Mouse (Mus musculus): Measurements from ENCODE around the gene Oprd1. TPM values are rescaled to one million over a fixed set of nuclear protein-coding genes. Genes with fewer than 3 reads are reported as not detected.

Oprd1 gene
- not detected for total RNA-seq (2021)
- long read RNA-seq, experiment 1 = 0 reads
- long read RNA-seq, experiment 2 = 0 reads

DNA sequence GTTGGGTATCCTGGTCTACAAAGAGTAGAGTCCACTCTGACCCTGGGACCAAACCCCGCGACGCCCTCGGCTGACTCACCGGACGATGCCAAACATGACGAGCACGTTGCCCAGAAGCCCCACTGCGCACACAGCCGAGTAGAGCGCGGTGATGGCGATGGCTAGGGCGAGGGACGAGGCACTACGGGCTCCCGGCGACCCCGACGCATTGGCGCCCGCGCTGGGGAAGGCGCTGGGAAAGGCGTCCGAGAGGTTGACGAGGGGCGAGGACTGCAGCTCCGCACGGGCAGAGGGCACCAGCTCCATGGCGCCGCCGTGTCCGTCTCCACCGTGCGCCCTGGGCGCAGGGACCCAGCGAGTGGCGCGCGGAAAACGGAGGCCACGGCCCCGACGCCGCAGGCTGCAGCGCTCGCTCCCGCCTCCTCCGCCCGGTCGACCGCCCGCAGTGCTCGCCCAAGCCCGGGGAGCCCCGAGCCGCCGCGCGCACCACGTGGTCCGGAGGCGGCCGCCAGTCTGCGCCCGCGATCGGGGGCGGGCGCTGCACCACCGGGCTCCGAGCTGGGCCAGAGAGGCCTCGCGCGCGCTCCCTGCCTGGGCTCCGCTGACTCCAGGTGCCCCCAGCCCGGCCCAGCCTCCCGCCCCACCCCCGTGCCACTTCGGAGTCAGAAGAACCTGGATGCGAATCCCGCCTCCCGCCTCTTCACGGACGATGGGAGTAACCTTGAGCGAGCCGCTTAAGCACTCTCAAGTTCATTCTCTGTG is at the start of gene Oprd1:
Oprd1 (minus strand) TSS at position 407 of the 762 bp plus-strand sequence.
- DNase-seq = peak; percentile 28
- intact Hi-C loops (cut with DNase I) = no loop called here
- Histone ChIP-seq H3K4me3 (peak within 1 kb of the TSS; percentile 62), H3K27ac (no peak within 1 kb of the TSS)
- TF ChIP-seq CTCF (IDR thresholded peaks at IDR 0.05) = no peak

DNA sequence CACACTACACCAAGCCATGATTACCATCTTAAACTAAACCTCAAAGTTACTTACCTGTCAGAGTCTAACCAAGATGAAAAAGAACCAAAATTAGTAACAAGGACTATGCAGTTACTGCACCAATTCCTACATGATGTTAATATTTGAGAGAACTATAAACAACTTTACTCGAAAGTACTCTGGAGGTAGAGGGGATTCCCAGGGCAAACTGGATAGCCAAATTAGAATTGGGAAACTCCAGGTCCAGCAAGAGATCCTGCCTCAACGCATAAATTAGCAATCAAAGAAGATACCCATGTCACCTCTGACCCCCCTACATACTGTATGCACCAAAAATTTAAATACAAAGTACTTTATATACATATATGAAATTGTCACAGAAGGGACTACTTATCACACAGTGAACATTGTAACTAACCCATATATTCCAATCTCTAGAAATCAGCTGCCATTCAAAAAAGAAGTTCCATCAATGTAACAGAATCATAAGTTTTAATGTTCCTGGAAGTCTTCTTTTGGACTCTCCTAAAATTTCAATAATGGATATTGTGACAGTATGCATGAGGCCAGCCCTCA is 43.6 kb upstream of the Oprd1 start:
- intact Hi-C loops (cut with DNase I) = no loop called here

DNA sequence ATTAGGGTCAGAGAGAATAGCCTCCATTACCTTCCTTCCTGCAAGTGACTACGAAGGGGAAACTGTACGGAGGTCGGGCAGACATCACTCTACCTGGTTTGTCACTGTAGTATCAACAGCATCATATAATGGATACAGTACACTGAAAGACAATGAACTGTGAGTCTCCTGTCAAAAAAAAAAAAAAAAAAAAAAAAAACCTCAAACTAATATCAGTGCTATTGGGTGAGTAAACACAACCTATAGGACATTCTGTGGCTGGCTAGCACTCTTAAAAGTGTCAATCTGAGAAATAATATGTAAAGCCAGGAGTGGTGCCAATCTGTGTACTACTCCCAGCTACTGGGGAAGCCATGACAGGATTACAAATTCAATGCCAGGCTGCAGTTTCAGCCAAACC is 38.9 kb upstream of the Oprd1 start:
- intact Hi-C loops (cut with DNase I) = no loop called here
- no peak for DNase-seq
- no peak for TF ChIP-seq CTCF (IDR thresholded peaks at IDR 0.05)

More for the DNA sequence above, 43.6 kb upstream of the Oprd1 start:
- TF ChIP-seq CTCF (IDR thresholded peaks at IDR 0.05) = no peak
- no peak overlapping the region for H3K27ac ChIP-seq
- no peak for DNase-seq
- H3K4me3 ChIP-seq = no peak overlapping the region

DNA sequence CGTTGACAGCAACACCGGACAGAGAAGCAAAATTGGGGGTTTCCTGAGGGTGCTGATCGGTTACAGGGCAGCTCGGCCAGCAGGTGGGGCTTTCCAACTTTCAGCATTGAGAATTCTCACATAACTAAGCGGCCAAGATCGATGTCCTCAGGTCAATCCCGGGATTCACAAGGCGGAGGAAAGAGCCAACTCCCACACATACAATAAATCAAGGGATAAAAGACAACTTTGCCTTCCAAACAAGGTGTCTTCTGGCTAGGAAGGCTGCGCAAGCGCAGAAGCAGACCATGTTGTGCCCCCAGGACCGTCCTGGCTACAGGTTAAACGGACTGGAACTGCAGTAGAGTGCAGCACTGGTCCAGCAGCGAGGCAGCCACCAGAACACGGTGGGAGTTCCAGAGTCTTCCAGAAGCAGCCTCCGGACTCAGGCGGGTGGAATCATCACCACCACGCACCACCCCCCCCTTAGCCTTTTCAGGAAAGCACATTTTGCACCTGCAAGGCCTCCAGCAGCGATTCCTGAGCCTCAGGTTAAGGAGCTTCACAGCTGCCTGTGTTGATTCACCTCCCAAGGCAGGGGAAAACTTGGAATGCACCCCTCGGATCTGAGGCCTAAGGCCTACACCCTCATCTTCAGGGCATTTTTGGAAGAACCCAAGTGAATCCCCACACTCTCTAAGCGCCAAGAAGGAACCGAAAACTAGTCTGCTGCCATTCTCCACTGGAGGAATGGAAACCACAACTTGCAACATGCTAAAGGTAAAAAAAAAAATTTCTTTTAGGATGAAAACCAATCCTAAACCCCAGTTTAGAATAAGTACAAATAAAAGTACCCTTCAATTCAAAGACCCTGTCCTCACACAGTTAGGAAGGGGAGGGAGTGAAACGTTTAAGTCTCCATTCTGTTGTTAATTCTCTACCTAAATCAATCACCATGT is 37.7 kb upstream of the Oprd1 start:
- no peak for DNase-seq
- Histone ChIP-seq H3K4me3 (no peak overlapping the region), H3K27ac (no peak overlapping the region)
- intact Hi-C loops (cut with DNase I) = no loop called here
- no peak; the same call in 1 of the 2 replicates for TF ChIP-seq CTCF (IDR thresholded peaks at IDR 0.05)

More for the DNA sequence above, 38.9 kb upstream of the Oprd1 start:
- Histone ChIP-seq H3K27ac (no peak overlapping the region), H3K4me3 (no peak overlapping the region)

DNA sequence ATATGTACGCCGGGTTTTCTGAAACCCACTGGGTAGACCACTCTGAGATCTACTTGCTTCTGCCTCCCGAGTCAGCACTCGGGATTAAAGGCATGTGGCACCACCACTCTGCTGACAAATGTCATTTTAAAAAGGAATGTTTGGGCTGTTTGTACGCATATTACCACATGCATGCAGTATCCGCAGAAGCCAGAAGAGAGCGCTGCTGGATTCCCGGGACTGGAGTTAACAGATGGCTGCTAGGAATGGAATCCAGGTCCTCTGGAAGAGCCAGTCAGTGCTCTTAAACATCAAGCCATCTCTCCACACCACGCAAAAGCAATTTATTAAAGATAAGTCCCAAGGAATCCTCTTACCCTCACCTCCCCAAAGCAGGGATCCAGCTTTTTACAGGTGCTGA is 36.4 kb upstream of the Oprd1 start:
- DNase-seq = peak; percentile 45
- no peak overlapping the region for H3K4me3 ChIP-seq
- peak; percentile 58 for TF ChIP-seq CTCF (IDR thresholded peaks at IDR 0.05)
- intact Hi-C loops (cut with DNase I) = no loop called here
- H3K27ac ChIP-seq = no peak overlapping the region

DNA sequence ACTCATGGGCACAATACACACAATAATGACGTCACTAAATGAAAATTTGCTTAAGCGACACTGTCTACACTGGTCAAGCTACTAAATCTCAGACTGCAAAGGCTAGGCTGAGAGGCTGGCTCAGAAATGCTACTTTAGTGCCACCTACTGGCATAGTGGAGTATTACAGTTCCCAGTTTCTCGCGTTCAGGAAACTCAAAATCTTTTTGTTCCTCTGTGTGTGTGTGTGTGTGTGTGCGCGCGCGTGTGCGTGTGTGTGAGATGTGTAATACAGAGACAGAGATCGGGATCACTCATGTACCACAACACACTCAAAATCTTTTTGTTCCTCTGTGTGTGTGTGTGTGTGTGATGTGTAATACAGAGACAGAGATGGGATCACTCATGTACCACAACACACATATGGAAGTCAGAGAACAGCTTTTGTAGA is 34.4 kb upstream of the Oprd1 start:
- Histone ChIP-seq H3K27ac (no peak overlapping the region), H3K4me3 (no peak overlapping the region)
- TF ChIP-seq CTCF (IDR thresholded peaks at IDR 0.05) = peak; percentile 79
- peak; percentile 33 for DNase-seq
- intact Hi-C loops (cut with DNase I) = loop anchor here (1.0 to 10.0 kb wide), 2 partner anchors 89 to 314 kb away; no protein-coding TSS in a partner anchor

DNA sequence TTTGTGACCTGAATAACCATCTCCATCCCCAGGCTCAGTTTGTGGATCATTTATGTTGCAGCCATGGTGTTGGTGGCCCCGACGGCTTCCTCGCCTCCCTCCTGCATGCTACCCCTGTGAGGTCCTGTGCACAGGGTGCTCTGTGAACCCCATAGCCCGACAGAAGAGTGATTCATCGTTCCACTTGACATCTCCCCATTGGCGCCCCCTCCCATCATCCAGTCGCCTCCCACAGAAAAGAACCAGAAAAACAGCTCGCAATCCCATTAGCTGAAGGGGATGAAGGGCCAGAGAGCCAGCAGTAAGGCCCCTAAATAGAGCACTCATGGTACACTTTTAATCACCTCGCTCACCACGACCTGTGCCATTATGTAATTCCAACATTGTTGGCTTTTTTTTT is 32.2 kb upstream of the Oprd1 start:
- intact Hi-C loops (cut with DNase I) = loop anchor here (10.0 kb wide), 1 partner anchor 312 kb away; no protein-coding TSS in a partner anchor

DNA sequence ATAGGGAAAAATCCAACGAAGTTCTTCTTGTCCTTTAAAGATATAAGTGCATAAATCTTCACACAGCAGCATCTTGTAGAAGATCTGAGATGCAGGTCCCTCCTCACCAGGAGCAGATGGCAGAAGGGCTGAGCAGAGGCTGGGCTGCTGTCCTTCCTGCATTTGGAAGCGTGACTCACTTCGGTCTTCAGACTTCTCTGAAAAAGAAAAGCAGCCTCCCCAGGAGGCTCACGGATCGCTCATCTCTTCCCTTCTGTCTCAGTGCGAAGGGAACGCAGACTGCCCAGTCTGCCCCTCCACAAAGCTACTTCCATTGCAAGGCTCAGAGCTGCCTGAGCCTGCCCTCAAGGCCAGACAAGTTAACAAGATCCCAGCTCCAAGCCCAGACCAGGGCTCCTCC is 26.6 kb upstream of the Oprd1 start:
- H3K4me3 ChIP-seq = no peak overlapping the region
- H3K27ac ChIP-seq = no peak overlapping the region
- no peak for DNase-seq
- TF ChIP-seq CTCF (IDR thresholded peaks at IDR 0.05) = no peak
- intact Hi-C loops (cut with DNase I) = loop anchor here (10.0 kb wide), 1 partner anchor 306 kb away; no protein-coding TSS in a partner anchor

More for the DNA sequence above, 32.2 kb upstream of the Oprd1 start:
- DNase-seq = no peak
- Histone ChIP-seq H3K27ac (no peak overlapping the region), H3K4me3 (no peak overlapping the region)
- no peak for TF ChIP-seq CTCF (IDR thresholded peaks at IDR 0.05)

DNA sequence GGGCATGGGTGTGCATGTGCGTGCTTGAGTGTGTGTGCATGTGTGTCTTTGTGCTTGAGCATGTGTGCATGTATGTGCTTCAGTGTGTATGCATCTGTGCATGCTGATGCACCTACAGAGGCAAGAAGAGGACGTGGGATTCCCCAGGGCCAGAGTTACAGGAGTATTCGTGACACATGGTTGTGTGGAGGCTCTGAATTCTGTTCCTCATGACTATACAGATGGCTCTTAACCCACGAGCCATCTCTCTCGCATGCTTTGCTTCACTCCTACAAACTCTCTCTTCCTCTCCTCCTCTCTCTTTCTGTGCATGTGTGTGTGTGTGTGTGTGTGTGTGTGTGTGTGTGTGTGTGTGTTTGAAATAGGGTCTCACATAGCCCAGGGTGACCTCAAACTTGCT is 25.5 kb upstream of the Oprd1 start:
- Histone ChIP-seq H3K4me3 (no peak overlapping the region), H3K27ac (no peak overlapping the region)
- DNase-seq = no peak
- no peak for TF ChIP-seq CTCF (IDR thresholded peaks at IDR 0.05)
- intact Hi-C loops (cut with DNase I) = loop anchor here (10.0 kb wide), 1 partner anchor 305 kb away; no protein-coding TSS in a partner anchor

DNA sequence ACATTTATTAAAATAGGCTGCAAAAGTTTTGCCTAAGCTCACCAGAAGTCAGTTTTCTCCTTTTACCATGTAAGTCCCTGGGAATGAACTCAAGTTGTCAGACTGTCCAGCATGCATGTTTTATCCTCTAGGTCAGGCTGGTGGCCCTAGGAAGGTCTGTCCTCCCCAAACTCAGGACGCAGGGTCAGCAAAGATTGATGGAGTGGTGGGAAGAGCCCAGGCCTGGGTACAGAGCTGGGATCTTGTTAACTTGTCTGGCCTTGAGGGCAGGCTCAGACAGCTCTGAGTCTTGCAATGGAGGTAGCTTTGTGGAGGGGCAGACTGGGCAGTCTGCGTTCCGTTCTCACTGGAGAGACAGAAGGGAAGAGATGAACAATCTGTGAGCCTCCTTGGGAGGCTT is 25.0 kb upstream of the Oprd1 start:
- intact Hi-C loops (cut with DNase I) = no loop called here
- TF ChIP-seq CTCF (IDR thresholded peaks at IDR 0.05) = no peak
- Histone ChIP-seq H3K27ac (no peak overlapping the region), H3K4me3 (no peak overlapping the region)
- no peak for DNase-seq

DNA sequence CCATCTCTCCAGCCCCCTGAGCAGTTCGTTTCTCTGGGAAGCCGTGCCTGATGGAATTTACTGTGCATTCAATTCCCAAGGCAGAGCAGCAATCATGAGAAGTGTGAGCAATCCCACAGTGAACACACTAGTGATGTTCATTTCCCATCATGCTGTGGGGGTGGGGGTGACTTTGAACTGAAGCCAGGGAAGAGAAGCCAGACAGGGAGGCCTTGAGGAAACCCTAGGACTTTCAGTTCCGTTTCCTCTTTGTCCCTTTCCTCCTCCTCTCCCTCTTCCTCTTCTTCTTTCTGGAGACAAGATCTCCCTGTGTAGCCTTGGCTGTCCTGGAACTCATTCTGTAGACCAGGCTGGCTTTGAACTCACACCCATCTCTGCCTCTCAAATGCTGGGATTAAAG is 23.1 kb upstream of the Oprd1 start:
- intact Hi-C loops (cut with DNase I) = no loop called here
- no peak overlapping the region for H3K4me3 ChIP-seq
- H3K27ac ChIP-seq = no peak overlapping the region
- DNase-seq = no peak
- no peak for TF ChIP-seq CTCF (IDR thresholded peaks at IDR 0.05)
